Mouse (Mus musculus) liver (tissue): Measurements from ENCODE around the gene Siah1b.
A peak's percentile ranks its signal among the peaks of the same experiment; 100 is the strongest.

Source experiments
- DNase-seq: peaks from one replicate; pipeline ENCODE4 v3.0.0-alpha.2; 2020; ENCODE audit warnings: mixed read lengths

Siah1b gene

DNA sequence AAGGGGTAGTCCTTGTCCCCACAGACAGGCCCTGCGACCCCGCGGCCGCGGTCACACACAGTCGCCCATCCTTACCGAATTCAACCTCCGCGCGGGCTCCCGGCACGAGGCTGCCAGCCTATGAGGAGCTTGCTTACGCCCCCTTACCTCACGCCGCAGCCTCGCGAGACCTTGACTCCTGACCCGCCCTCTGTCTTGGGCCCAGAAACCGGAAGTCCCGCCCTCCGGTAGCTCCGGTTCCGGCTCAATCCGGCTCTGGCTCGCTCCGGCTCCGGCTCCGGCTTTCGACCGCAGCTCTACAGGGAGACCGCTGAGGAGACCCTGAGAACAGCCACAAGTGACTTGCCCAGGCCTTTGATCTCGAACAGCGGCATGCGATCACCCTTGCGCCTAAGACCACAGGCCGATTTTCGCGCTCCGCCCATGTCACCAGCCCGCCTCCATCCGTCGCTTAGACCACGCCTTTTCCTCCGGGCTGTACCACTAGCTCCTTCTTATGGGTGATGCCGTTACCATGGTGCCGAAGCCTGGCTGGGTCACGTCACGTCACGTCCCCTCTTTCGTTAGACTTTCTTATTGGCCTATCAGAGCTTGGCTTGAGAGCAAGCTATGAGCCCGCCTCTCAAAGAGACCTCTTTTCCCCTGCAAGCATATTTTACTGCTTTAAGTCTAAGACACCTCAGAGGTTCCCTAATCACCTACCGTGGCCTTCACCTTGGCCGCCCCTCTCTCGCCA lies at the start of gene Siah1b:
TSS of gene Siah1b (minus strand) at position 454 of the 736 bp plus-strand sequence.
- peak; percentile 93 for DNase-seq

DNA sequence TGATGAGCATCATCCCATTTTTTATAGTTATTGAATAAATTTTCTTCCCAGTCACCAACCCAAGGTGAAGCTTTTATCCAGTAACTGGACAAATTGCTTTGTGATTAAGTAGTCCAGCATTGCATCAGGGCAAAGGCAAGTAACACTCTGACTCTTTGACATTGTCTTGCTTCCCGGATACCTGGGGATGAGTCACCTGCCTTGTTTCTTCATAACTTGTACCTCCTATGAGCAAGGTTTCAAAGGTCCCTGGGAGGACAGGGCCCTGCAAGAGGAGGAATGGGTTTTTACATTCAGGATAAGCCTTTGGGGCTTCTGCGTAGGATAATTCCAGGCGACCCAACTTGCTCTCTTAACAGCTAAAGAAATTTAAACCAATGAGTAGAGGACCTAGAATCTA lies 47.6 kb upstream of the Siah1b start:
- no peak for DNase-seq

DNA sequence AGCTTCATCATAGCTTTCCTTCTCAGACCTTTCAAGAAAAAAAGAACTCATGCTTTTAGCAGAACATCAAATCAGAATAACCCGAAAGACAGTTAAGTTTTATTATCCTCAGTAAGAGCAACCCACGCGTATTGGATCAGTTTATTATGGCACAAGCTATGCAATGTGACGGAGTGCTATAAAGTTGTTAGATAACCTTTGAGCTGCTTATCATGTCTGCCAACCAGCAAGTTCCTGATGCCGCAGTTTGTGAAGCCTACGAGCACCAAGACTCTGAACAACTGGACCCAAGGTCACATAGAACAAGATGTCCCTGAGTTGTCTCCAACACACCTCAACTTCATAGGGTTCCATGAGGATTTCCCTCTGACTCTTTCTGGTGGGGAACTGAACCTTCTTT lies 37.5 kb upstream of the Siah1b start:
- no peak for DNase-seq

DNA sequence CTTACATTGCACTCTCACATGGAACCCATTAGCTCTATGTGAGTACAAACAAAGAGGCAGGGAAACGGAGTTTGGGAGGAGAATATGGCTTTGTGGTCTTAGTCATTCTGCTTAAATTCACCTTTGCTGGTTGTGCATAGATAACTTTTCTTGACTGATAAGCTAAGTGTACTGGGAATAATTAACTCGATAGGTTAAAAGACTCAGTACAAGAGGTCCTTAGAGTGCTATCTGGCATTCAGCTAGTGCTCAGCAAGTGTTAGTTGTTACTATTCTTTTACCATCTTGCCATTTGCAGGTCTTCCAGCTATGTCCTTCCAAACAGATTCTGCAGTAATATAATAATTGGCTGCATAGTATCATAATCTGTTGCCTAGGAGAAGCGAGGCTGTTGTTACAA lies 34.9 kb upstream of the Siah1b start:
- DNase-seq: no peak

DNA sequence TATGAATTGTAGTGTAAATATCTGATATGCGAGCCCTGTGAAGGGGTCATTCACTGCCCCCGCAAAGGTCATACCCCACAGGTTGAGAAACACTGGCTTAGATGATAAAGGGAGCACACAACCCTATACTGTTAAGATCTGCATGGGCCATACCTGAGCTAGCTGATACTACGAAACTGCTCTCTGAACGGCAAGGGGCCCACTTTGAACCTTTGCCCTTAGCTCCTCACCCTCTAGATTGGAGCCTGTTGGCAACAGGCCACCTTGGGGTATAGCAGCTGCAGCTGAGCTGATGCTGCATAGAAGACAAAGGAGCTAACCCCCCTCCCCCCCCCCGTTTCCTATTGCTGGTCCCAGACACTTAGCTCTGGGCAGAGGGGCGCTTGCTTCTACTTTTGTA lies 26.4 kb upstream of the Siah1b start:
- no peak for DNase-seq

DNA sequence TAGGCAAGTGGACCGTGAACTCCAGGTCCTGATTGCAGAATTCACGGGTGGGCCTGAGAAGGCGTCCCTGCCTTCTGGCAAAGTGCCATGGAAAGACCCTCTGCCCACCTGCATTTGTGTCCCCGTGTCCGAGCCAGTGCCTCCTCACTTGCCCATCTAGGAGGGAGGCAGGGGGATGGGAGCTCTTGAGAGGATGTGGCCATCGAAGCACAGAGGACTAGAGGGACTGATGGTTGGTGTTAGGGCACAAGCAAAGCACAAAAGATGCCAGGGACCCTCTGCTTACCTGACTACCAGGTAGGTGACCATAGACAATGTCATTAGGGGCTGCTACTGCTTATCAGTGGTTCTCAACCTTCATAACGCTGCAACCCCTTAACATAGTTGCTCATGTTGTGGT lies 25.9 kb upstream of the Siah1b start:
- no peak for DNase-seq

DNA sequence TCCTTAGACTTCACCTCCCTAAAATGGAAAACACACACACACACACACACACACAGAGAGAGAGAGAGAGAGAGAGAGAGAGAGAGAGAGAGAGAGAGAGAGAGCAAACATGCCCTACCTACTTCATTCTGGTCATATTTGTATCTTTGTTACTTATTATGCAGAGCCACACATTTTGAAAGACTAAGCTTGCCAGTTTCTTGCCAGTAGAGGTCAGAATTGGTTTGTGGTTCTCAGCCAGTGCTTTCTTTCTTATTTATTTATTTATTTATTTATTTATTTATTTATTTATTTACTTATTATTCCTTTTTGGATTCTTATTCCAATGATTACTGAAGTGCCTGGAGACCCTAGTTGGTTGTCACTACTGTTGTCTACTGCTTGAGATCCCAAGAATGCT lies 25.2 kb upstream of the Siah1b start:
- DNase-seq: no peak

DNA sequence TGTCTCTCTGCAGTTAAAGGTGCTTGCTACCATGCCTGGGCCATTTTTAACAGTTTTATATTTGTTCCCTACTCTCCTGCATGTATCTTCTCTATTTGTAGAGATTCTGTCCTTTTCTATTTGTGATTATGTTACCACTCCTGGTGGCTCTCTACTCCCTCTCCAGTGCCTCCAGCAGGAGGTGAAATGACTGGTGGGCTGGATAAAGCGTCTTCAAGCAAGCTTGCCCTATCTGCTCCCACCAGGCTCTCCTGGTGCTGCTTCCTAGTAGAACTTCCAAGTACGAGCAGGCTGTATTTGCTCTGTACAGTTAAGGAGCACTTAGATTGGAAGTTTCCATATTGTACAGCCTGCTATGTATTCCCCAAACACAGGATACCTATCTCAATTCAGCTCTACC lies 19.5 kb upstream of the Siah1b start:
- peak; percentile 35 for DNase-seq

DNA sequence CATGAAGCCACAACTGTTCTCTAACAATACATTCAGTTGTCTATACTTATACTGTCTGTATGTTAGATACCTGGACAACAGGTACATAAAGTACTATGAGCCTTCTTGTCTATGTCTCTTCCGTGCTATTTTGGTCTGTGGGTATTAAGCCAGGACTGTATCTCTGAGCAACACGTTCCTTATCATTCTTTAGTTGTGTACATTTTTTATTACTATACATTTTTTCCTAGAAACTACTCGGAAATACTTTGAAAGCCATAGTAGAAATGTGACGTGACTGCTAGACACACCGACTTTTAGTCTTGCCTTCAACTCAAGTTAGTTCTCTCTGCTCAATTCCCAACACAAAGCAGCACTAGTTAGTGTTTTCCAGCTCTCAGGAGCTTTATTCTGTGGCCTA lies 17.1 kb upstream of the Siah1b start:
- DNase-seq: no peak

DNA sequence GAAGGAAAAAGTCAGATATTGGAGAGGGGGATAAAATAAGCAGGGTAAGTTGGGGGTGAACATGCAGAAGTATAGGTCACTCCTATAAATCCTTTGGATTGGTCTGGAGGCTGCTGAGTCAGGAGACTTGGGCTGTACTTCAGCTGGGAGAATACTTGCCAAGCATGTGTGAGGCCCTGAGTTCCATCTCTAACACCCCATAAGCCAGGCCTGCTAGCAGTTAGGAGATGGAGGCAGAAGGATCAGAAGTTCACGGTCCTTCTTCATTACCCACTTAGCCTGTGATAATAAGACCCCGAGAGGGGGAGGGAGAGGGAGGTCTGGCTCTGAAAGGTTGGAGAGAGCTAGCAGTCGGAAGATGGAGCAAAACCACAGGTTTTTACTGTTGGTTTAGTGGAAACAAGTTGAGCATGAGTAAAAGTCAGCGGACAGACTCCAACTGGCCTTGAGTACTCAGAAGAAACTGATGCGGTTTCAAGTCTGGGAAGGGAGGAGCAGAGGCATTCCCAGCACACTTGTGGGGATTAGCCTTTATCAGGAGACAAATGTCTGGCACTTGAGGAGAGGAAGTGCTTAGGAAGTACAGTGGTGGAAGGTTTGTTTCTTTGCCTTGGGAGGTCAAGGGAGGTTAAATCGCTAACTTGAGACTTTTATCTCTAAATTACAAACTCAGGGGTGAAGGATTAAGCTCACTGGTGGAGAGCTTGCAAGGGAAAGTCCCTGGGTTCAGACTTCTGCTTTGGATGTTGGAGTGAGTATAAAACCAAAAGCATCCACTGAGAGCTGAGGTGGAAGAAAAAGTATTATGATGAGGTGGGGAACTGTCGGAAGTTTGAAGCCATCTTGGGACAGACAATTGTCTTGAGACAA lies 16.2 kb upstream of the Siah1b start:
- DNase-seq: no peak

DNA sequence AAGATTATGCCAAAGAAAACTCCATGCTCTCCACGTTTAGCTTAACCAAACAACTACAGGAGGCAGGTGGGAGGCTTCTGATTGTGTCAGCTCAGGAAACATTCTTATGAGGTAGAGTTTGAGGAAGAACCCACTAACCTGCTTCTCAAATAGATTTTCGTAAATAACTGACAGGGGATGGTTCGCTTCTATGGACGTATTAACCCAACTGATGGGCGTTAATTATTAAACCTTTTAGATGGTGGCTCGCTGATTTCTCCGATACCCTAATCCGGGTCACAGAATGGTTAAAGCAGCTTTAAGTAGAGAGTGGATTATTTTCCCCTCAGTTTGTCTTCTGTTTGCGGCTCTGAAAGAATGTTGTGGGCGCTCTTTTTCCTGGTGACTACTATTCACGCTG lies 13.6 kb upstream of the Siah1b start:
- DNase-seq: no peak

DNA sequence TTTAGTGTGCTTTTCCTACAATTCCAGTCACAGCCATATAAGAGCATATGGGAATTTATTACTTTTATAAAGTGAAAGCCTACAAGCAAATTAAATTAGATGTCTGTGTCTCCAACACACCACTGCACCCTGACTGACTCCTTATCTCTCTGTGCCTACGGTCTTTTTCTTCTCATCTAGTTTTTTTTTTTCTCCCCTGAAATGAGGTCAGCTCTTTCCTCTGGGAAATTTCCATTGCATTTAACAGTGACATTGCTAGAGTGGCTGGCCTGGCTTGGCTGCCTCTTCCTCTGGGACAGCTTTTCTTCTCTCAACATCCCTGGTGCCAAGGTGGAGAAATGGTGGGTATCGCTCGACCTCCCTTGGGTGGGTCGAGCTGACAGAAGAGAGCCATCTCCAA lies 12.3 kb upstream of the Siah1b start, which contains the start of gene Cltrn:
TSS of gene Cltrn (plus strand) at position 249 of the 400 bp plus-strand sequence.
- no peak for DNase-seq

DNA sequence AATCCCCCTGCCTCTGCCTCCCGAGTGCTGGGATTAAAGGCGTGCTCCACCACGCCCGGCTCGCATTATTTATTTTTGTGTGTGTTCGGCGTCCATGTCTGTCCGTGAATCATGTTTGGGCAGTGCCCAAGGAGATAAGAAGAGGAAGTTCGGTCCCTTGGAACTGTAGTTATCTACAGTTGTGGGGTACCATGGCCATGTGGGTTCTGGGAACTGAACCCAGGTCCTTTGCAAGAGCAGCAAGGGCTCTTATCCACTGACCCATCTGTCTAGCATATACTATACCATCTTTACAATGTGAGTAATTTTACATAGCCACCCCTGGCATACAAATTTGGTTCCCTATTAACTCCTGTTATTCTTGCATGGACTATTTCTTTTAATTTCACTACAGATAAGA lies 5.7 kb upstream of the Siah1b start:
- DNase-seq: peak; percentile 26

DNA sequence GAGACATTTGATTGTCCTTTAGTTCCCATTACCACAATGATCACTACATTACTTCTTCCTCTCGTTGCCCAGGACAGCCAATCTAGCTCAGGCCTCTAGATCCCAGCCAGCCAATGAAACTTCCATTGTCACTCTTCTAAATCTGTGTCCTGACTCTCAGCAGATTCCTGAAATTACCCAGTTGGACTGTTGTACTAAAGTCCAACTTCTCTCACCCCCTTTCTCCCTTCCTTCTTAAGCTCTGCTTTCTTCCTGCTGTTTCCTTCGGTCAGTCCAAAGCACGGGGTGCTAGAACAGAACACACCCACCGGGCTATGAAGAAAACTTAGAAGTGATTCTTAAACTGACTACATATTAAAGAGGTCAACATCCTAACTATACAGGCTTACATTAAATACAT lies 7.3 kb downstream of the Siah1b start:
- DNase-seq: no peak

DNA sequence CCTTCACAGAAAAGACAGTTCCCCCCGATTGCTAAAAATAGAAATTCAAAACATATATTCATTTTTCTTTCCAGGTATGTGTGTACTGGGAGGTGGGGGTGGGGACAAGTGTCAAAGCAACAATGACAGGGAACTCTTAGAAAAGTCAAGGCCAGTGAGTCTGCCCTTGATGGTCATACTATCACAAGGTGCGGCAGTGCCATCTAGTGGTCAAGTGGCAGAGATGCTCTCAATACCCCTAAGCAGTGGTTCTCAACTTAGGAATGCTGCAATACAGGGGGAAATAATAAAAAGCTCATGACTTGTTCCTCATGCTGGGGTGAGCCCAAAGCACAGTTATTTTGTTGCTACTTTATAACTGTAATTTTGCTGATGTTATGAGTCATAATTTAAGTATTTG lies 10.1 kb downstream of the Siah1b start:
- DNase-seq: peak; percentile 78

DNA sequence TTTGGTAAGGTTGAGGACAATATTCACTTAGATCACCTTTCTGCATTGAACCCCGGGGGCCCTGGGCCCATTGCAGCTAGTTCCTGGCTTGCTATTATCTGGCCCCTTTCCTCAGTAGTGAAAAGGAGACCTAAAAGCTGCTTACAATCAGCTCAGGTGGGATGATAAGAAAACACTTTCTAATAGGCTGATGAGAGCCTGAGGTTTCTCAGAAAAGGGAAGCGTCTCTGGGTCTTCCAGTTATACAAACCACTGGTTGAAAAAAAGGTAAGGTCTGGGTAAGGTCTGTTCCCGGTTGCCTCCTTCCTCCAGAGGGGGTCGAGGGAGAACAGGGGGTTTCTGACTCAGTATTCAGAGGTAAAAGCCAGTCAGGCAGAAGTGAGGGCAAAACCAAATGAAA lies 17.2 kb downstream of the Siah1b start:
- DNase-seq: no peak

DNA sequence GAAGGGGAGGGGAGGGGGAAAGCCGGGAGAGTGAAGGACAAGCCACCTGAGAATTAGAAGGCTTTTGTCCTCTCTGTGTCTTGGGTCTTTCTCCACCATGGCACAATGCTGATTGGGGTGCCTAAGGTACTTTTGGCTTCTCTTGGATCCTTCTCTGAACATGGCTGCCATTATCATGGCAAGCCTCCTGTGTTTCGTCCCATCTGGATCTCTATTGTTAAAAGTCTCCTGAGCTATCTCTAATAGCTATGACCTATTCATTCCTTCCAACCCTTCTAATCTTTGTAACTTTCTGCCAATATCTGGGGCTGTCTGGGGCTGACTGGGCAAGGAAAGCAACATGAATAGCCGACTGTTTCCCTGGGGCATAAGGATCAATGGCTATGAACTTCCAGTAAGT lies 17.8 kb downstream of the Siah1b start:
- DNase-seq: no peak

DNA sequence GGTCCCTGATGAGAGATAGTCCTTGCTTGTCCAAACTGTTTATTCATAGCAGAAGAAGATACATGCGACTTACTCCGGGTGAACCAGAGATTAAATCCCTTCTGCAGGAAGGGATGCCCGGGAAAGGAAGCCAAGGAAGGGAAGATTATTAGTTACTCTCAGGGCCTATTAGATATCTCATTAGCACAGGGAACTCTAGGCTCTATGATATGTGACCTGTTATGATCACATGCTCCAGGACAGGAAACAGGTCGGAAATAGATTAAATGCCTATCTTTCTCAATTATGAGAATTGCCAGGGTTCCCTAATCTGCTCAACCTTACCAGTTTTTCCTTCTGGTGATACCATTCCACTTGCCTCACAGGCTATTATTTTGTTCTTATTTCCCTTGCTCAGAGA lies 20.6 kb downstream of the Siah1b start:
- no peak for DNase-seq

DNA sequence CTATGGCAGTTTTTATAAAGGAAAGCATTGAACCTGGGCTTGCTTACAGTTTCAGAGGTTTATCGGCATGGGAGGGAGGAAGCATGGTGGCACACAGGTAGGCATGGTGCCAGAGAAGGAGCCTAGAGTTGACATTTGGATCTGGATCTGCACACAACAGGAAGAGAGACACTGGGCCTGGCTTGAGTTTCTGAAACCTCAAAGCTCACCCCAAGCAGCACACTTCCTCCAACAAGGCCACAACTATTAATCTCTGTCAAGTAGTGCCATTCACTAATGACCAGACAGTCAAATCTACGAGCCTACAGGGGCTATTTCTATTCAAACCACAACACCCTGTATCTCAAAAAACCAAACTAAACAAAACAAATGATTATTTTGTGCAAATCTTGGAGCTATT lies 29.6 kb downstream of the Siah1b start:
- DNase-seq: no peak

DNA sequence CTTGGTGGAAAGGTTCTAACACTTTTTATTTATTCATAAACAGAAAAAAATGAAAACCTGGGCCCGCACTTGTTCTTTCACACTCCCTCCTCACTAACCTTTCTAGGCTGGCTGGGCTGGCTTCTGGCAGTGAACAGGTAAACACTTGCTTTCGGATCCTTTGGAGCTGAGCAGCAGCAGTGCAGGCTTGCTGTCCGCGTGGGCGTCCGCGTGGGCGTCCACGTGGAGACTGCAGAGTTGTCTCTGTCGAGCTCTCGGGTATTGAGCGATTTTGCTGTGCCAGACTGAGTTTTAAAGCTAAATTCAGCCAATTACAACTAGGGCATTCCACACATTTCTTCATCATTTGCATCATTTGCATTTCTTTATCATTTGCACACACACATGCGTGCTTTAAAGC lies 34.2 kb downstream of the Siah1b start:
- DNase-seq: no peak

DNA sequence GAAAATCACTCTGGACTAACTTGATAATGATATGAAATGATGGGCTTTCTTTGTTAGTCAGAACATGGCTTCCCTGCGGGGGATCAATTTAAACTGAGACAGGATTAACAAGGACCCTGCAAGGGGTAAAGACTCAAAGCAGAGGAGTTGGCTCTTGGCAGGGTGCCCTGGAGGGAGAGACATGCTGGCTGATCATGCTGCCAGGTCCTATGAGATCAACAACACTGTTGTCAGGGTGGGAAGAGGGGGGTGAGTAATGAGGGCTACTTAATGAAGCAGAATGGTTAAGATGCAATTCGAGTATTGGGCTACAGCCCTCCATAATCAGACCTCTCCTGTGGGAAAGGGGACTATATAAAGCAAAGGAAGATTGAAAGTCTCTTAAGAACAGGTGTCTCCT lies 37.4 kb downstream of the Siah1b start:
- DNase-seq: no peak

DNA sequence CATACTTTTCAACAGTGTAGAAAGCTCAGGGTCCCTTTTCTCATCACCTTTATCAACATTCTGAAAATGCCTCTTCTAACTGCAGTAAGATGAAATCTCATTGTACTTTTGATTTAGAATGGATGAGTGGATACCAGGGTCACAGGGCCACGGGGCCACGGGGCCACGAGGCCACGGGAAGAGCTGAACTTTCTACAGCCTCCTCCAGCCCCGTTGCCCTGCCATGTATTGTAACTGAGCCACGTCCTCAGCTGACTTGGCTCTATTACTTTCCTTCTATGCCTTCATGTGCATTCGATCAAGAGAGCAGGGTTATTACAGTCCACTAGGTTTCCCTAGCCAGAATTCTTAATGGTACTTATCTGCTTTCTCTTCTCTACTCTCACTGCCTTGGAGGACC lies 40.4 kb downstream of the Siah1b start:
- DNase-seq: no peak

DNA sequence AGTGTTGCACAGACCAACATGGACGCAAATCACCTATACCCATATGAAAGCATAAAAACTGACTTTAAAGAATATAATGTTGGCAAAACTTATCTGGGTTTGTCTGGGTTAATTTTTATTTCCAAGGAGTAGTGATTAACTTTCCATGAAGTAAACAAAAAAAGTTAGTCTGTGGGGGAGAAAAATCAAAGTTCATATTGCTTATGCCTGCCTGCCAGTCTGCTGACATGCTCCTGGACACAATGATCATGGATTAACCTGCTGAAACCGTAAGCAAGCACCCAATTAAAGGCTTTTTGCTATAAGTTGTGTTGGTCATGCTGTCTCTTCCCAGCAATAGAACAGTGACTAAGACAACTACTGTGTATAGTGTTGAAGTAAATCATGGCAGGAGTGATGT lies 40.9 kb downstream of the Siah1b start:
- DNase-seq: no peak

DNA sequence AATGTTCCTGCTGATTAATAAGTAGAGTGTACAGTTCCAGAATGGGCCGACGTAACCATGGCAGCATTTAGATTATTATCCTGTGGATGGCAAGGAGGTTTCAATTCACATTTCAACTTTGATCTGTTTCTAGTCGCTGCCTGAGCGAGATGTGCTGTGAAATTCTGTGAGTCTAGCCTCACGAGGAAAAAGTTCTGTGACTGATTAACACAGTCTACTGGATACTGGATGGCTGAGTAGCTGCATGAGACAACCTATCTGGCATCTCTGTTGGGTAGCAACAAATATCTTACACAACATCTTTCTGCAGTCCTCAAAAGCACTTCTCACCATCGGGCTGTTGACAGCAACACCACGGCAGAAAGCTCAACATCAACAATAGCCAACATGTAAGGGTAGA lies 43.8 kb downstream of the Siah1b start:
- DNase-seq: no peak
